Mouse (Mus musculus): ENCODE results near the gene Ift22. TPM values are rescaled to one million over a fixed set of nuclear protein-coding genes. Genes with fewer than 3 reads are reported as not detected.
"Not testable (repeated sequence)": the region's sequence is repeated elsewhere in the genome, so short reads cannot be mapped to it uniquely, and the experiment has no call there.

The Ift22 gene
- total RNA-seq, 2 experiments from 2014 or later, result 1.3 to 1.7 TPM

- ATAC-seq (replicated peaks; ENCODE audit: low FRiP score, poor library complexity, severe bottlenecking), result no peak
These were observed 3.3 kb upstream of the Ift22 start for GRCm38 (mm10) chr5:136904621-136905020.

- no peak for ATAC-seq (replicated peaks; ENCODE audit: low FRiP score, poor library complexity, severe bottlenecking)
These were observed 2.3 kb upstream of the Ift22 start for GRCm38 (mm10) chr5:136905630-136906029.

GRCm38 (mm10) chr5:136907587-136907986 is 363 bp upstream of the Ift22 start:
- ATAC-seq (replicated peaks; ENCODE audit: low FRiP score, poor library complexity, severe bottlenecking), result no peak

GRCm38 (mm10) chr5:136914183-136914582 is 6.2 kb downstream of the Ift22 start:
- ATAC-seq (replicated peaks; ENCODE audit: low FRiP score, poor library complexity, severe bottlenecking), result no peak

- ATAC-seq (replicated peaks; ENCODE audit: low FRiP score, poor library complexity, severe bottlenecking), result no peak
These were observed 9.8 kb downstream of the Ift22 start for GRCm38 (mm10) chr5:136917613-136918242.

GRCm38 (mm10) chr5:136918655-136919472 is 10.9 kb downstream of the Ift22 start:
- ATAC-seq (replicated peaks; ENCODE audit: low FRiP score, poor library complexity, severe bottlenecking), result peak; percentile 93

- ATAC-seq (replicated peaks; ENCODE audit: low FRiP score, poor library complexity, severe bottlenecking), result no peak
These were observed 11.8 kb downstream of the Ift22 start for GRCm38 (mm10) chr5:136919546-136920301.

- ATAC-seq (replicated peaks; ENCODE audit: low FRiP score, poor library complexity, severe bottlenecking), result no peak
These were observed 14.9 kb downstream of the Ift22 start for GRCm38 (mm10) chr5:136922830-136923229.

- no peak for ATAC-seq (replicated peaks; ENCODE audit: low FRiP score, poor library complexity, severe bottlenecking)
These were observed 16.0 kb downstream of the Ift22 start for GRCm38 (mm10) chr5:136923751-136924478.

- peak; percentile 68 for ATAC-seq (replicated peaks; ENCODE audit: low FRiP score, poor library complexity, severe bottlenecking)
These were observed 21.1 kb downstream of the Ift22 start for GRCm38 (mm10) chr5:136929073-136929472.

GRCm38 (mm10) chr5:136931896-136932295 is 23.9 kb downstream of the Ift22 start:
- ATAC-seq (replicated peaks; ENCODE audit: low FRiP score, poor library complexity, severe bottlenecking), result no peak

GRCm38 (mm10) chr5:136932956-136933355 is 25.0 kb downstream of the Ift22 start:
- ATAC-seq (replicated peaks; ENCODE audit: low FRiP score, poor library complexity, severe bottlenecking), result no peak

- ATAC-seq (replicated peaks; ENCODE audit: low FRiP score, poor library complexity, severe bottlenecking), result no peak
These were observed 26.0 kb downstream of the Ift22 start for GRCm38 (mm10) chr5:136933930-136934329.

GRCm38 (mm10) chr5:136935905-136936695 is 28.1 kb downstream of the Ift22 start:
- no peak for ATAC-seq (replicated peaks; ENCODE audit: low FRiP score, poor library complexity, severe bottlenecking)

GRCm38 (mm10) chr5:136936750-136937149 is 28.8 kb downstream of the Ift22 start:
- no peak for ATAC-seq (replicated peaks; ENCODE audit: low FRiP score, poor library complexity, severe bottlenecking)

GRCm38 (mm10) chr5:136937621-136938020 is 29.7 kb downstream of the Ift22 start:
- ATAC-seq (replicated peaks; ENCODE audit: low FRiP score, poor library complexity, severe bottlenecking), result no peak

- ATAC-seq (replicated peaks; ENCODE audit: low FRiP score, poor library complexity, severe bottlenecking), result no peak
These were observed 31.3 kb downstream of the Ift22 start for GRCm38 (mm10) chr5:136939284-136939683.

GRCm38 (mm10) chr5:136940029-136940428 is 32.1 kb downstream of the Ift22 start:
- ATAC-seq (replicated peaks; ENCODE audit: low FRiP score, poor library complexity, severe bottlenecking), result not testable (repeated sequence)

All from erythroblast, adult 5-6 weeks (primary cell).